Mouse (Mus musculus): ENCODE data around the gene Gm20425.

- no peak for TF ChIP-seq E2F4 (IDR thresholded peaks at IDR 0.05; ENCODE audit: insufficient replicate concordance, low read depth, low read length)
- no peak for TF ChIP-seq POLR2A (IDR thresholded peaks at IDR 0.05; ENCODE audit: low read depth, low read length)
- no peak for TF ChIP-seq BHLHE40 (IDR thresholded peaks at IDR 0.05; ENCODE audit: low read depth, low read length)
- no peak for TF ChIP-seq ZMIZ1 (IDR thresholded peaks at IDR 0.05; ENCODE audit: low read depth, low read length)
- no peak for TF ChIP-seq MAZ (IDR thresholded peaks at IDR 0.05; ENCODE audit: low read depth, low read length)
Measured at GRCm38 (mm10) chr9:103233006-103233395, 2.9 kb upstream of the Gm20425 start.
